Mouse (Mus musculus): ENCODE measurements at regions not wholly inside any gene's neighbourhood (a gene's known extent, or its start where the extent isn't known, plus 50 kb on each side); places are given as distances from the start of the nearest gene placed in this dataset.

DNA sequence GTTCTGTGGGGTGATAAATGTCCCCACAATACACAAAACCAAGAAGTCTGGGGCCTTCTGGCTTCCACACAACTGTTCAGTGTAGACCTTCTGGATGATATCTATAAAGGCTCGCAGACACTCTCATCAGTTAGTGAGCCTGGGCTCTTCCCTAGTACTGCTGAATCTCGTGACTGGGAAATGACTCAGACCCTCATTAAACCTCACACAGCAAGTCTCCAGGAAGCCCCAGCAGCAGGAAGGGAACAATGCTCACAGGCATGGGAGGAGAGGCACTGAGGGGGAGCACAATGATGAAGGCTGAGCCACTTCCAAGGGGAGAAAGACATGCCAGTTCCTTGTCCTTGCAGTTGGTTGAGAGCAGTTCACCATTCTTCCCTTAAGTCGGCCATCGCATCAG is 66.5 kb upstream of the Btg1 start:
- Histone ChIP-seq H3K27me3 (ENCODE audit: insufficient read depth, low read length) (no peaks in the 10 kb centered on the region), H3K36me3 (ENCODE audit: insufficient read depth, low read length) (no peaks in the 10 kb centered on the region), H3K9me3 (ENCODE audit: low read length) (no peaks in the 10 kb centered on the region), H3K4me1 (replicated peaks; ENCODE audit: low read depth, low read length) (no peaks in the 10 kb centered on the region), H3K4me3 (replicated peaks; ENCODE audit: low read length) (no peak overlapping the region)
- TF ChIP-seq POU5F1 (IDR thresholded peaks at IDR 0.05; ENCODE audit: borderline replicate concordance, low read length) (no peak), CTCF (conservative IDR thresholded peaks at IDR 0.05; ENCODE audit: low read length) (no peak), NANOG (IDR thresholded peaks at IDR 0.05; ENCODE audit: borderline replicate concordance, low read length) (no peak)

DNA sequence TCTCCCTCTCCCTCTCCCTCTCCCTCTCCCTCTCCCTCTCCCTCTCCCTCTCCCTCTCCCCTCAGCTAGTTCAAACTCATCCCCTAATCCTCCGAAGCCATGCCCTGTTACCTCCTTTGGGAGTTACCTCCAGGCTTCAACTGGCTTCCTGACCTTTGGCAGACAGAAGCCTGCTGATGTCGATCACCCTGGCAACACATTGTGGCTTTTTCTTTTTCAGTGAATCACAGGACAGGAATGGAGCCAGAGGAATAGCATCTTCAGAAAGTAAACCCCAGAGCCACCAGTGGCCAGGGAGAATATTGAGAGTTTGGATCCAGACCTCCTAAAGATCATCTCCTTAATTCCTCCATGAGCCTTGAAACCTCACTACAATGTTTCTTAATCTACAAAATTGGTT is 59.5 kb upstream of the Btg1 start:
- Histone ChIP-seq H3K36me3 (ENCODE audit: insufficient read depth, low read length) (no peaks in the 10 kb centered on the region), H3K4me1 (replicated peaks; ENCODE audit: low read depth, low read length) (no peaks in the 10 kb centered on the region), H3K4me3 (replicated peaks; ENCODE audit: low read length) (no peak overlapping the region), H3K27me3 (ENCODE audit: insufficient read depth, low read length) (no peaks in the 10 kb centered on the region), H3K9me3 (ENCODE audit: low read length) (no peaks in the 10 kb centered on the region)
- no peak for TF ChIP-seq CTCF (conservative IDR thresholded peaks at IDR 0.05; ENCODE audit: low read length)
- TF ChIP-seq NANOG (IDR thresholded peaks at IDR 0.05; ENCODE audit: borderline replicate concordance, low read length), result no peak
- no peak for TF ChIP-seq POU5F1 (IDR thresholded peaks at IDR 0.05; ENCODE audit: borderline replicate concordance, low read length)

DNA sequence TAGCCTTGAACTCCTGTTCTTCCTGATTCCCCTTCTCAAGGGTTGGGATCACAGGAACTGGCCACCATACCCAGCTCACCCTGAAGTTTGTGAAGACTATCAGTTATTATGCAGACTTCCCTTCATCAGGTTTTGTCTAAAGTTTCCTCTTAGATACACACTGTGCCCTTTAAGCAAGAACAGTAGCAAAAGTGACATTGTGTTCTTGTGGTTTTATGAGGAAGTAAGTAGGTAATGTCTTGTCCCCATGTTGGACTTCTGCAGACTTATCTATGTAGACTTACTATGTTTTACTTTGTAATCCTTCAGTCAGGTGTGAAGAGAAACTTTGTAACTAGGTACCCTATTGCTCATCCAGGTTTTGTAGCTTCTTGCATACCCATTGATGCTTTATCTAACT is 51.5 kb upstream of the Btg1 start:
- no peak for TF ChIP-seq POU5F1 (IDR thresholded peaks at IDR 0.05; ENCODE audit: borderline replicate concordance, low read length)
- TF ChIP-seq CTCF (conservative IDR thresholded peaks at IDR 0.05; ENCODE audit: low read length), result no peak
- no peak for TF ChIP-seq NANOG (IDR thresholded peaks at IDR 0.05; ENCODE audit: borderline replicate concordance, low read length)
- Histone ChIP-seq H3K4me3 (replicated peaks; ENCODE audit: low read length) (no peak overlapping the region), H3K9me3 (ENCODE audit: low read length) (no peaks in the 10 kb centered on the region), H3K36me3 (ENCODE audit: insufficient read depth, low read length) (no peaks in the 10 kb centered on the region), H3K27me3 (ENCODE audit: insufficient read depth, low read length) (no peaks in the 10 kb centered on the region), H3K4me1 (replicated peaks; ENCODE audit: low read depth, low read length) (no peaks in the 10 kb centered on the region)
